Mouse (Mus musculus) gastrocnemius, postnatal 36 days (tissue): ENCODE measurements at regions not wholly inside any gene's neighbourhood (a gene's known extent, or its start where the extent isn't known, plus 50 kb on each side); places are given as distances from the start of the nearest gene placed in this dataset.

Source experiments
- DNase-seq, 2 experiments: peaks; one replicate each; pipeline ENCODE4 v3.0.0; 2022
- intact Hi-C: fragments of 180-260 bp; cut with DNase I; formaldehyde crosslinking; loops from one replicate; pipeline ENCODE4 v1.15.1; 2025

- intact Hi-C loops = no loop called here
- DNase-seq = no peak
Observed at GRCm38 (mm10) chr10:122199791-122200190, 102.6 kb upstream of the Rxylt1 start.

- intact Hi-C loops = no loop called here
- DNase-seq = no peak
Observed at GRCm38 (mm10) chr10:122197703-122198102, 100.5 kb upstream of the Rxylt1 start.

GRCm38 (mm10) chr10:122194139-122194538 is 97.0 kb upstream of the Rxylt1 start:
- intact Hi-C loops = no loop called here
- DNase-seq = no peak

DNA sequence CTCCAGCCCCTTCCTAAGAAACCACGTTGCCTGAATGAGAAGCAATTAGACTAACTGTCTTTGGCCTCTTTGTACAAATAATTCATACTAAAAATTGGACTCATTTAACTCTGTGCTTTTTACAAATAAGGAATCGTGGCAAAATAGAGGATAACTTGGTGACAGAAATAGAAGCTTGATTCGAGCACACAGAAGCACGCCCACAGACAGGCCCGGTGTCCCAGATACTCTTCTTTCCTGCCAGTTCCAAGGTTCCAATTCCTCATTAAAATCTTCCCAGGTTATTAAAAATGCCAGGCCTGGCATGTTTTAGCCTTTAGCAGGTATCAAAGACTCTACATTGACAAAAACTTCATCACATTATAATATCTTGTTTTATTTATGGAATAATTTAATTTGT is 96.2 kb upstream of the Rxylt1 start:
- intact Hi-C loops = no loop called here
- no peak for DNase-seq

- DNase-seq = no peak
- intact Hi-C loops = loop anchor here (5.0 to 10.0 kb wide), 2 partner anchors 260 to 342 kb away; partner anchors contain the start of gene Avpr1a
Observed at GRCm38 (mm10) chr10:122185152-122185745, 88.1 kb upstream of the Rxylt1 start.

GRCm38 (mm10) chr10:122183025-122183424 is 85.9 kb upstream of the Rxylt1 start:
- no peak for DNase-seq
- intact Hi-C loops = loop anchor here (10.0 kb wide), 1 partner anchor 262 kb away; the partner anchor contains the start of gene Avpr1a

- DNase-seq = no peak
- intact Hi-C loops = no loop called here
Observed at GRCm38 (mm10) chr10:122149038-122149437, 51.9 kb upstream of the Rxylt1 start.

DNA sequence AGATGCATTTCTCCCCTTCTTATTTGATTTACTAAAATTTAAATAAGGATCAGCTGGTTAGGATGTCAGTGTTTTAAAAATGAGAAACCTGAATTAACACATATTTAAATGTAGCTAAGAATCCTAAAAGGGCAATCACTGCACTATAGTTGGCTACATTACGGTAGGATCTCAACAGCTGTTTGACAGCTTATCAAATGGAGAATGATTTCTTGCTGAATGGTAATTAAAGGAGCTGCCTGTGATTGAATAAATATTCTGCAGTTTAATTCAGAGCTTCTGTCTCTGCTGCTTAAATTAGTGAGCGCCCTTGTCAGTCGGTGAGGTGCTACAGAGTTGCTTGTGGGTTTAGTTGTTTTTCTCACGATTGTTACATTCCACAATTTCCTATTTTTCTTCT is 51.4 kb upstream of the Rxylt1 start:
- no peak for DNase-seq
- intact Hi-C loops = no loop called here
